Mouse (Mus musculus) G1E (cell line): Measurements from ENCODE around the gene Gnb1l. TPM values are rescaled to one million over a fixed set of nuclear protein-coding genes. Genes with fewer than 3 reads are reported as not detected.

ENCODE experiments used
- ATAC-seq: 2 replicates; pipeline ENCODE4 v1.8.0; 2016; ENCODE audit warnings: mild to moderate bottlenecking; ENCODE audit not compliant: insufficient number of reproducible peaks, poor library complexity, low FRiP score, severe bottlenecking; ENCODE audit errors: extremely low read depth
- DNase-seq: peaks from one replicate; pipeline ENCODE4 v3.0.0; 2012; ENCODE audit warnings: low spot score
- H3K27me3 ChIP-seq: 2 replicates; pipeline ENCODE4 v1.6.1; 2012; ENCODE audit warnings: mild to moderate bottlenecking, low read length, inconsistent platforms; ENCODE audit not compliant: insufficient read depth
- H3K36me3 ChIP-seq: replicated peaks from 2 replicates; pipeline ENCODE3; 2012; ENCODE audit warnings: mild to moderate bottlenecking, inconsistent platforms
- H3K4me1 ChIP-seq: 2 replicates; pipeline ENCODE4 v1.6.1; 2012; ENCODE audit warnings: low read depth, low read length, inconsistent platforms, mixed read lengths; ENCODE audit not compliant: insufficient read depth
- H3K4me3 ChIP-seq: 2 replicates; pipeline ENCODE4 v1.5.1; 2012; ENCODE audit warnings: low read depth, mild to moderate bottlenecking, inconsistent platforms, low read length, moderate library complexity, mixed read lengths
- H3K9me3 ChIP-seq: replicated peaks from 2 replicates; pipeline ENCODE4 v1.6.1; 2012; ENCODE audit warnings: inconsistent platforms
- CTCF ChIP-seq: IDR thresholded peaks from 2 replicates; pipeline ENCODE4 v1.5.1; 2012; ENCODE audit warnings: low read depth, low read length, inconsistent platforms, mixed read lengths
- GATA1 ChIP-seq: IDR thresholded peaks from 2 replicates; pipeline ENCODE4 v1.6.1; 2012; ENCODE audit warnings: borderline replicate concordance, low read length, inconsistent platforms, mixed read lengths
- GATA2 ChIP-seq: IDR thresholded peaks from 2 replicates; pipeline ENCODE4 v1.6.1; 2012; ENCODE audit warnings: low read depth, low read length, inconsistent platforms, borderline replicate concordance
- POLR2AphosphoS5 ChIP-seq: IDR thresholded peaks from 2 replicates; pipeline ENCODE4 v1.6.1; 2012; ENCODE audit warnings: low read depth, low read length, inconsistent platforms; ENCODE audit not compliant: insufficient replicate concordance
- TAL1 ChIP-seq: conservative IDR thresholded peaks from 2 replicates; pipeline ENCODE4 v1.6.1; 2012; ENCODE audit warnings: low read depth, low read length, inconsistent platforms, mixed read lengths
- polyA plus RNA-seq: library from polyadenylated mRNA; stranded (reverse); fragments of >175 nt; gene quantifications from 2 replicates; pipeline ENCODE4 v1.2.3, GENCODE M21; 2012
- total RNA-seq, 2 experiments: library from RNA; stranded (forward) in 1 of 2; stranded (reverse) in 1 of 2; fragments of 200-1000 nt in 1 of 2; fragments of >200 nt in 1 of 2; fragmentation: Nextera tagmentation in 1 of 2; gene quantifications; 2 replicates each; pipeline ENCODE4 v1.2.3; 2014 to 2017

The Gnb1l gene
- total and polyA plus RNA-seq, 3 experiments, result 6.1 to 8.0 (median 7.9) TPM

GRCm38 (mm10) chr16:18586076-18586905 lies 87.8 kb downstream of the Gnb1l start:
- peaks cover 37% of the 10 kb centered on the region; the same call in 1 of the 2 replicates for H3K27me3 ChIP-seq

GRCm38 (mm10) chr16:18586906-18587546 lies 88.5 kb downstream of the Gnb1l start:
- Histone ChIP-seq H3K4me3 (no peak overlapping the region; the same call in 1 of the 2 replicates), H3K27me3 (peaks cover 44% of the 10 kb centered on the region; the same call in 1 of the 2 replicates), H3K4me1 (no peaks in the 10 kb centered on the region), H3K9me3 (peaks cover 34% of the 10 kb centered on the region), H3K36me3 (no peaks in the 10 kb centered on the region)
- ATAC-seq, result no peak
- TF ChIP-seq GATA2 (no peak), CTCF (no peak), GATA1 (no peak), POLR2AphosphoS5 (no peak), TAL1 (no peak)
- DNase-seq, result no peak

More at GRCm38 (mm10) chr16:18586076-18586905, 87.8 kb downstream of the Gnb1l start:
- Histone ChIP-seq H3K4me3 (no peak overlapping the region; the same call in 1 of the 2 replicates), H3K36me3 (no peaks in the 10 kb centered on the region), H3K9me3 (peaks cover 41% of the 10 kb centered on the region), H3K4me1 (no peaks in the 10 kb centered on the region)
- DNase-seq (no peak), ATAC-seq (no peak)
- no peak for TF ChIP-seq GATA1
- TF ChIP-seq CTCF, result no peak
- TF ChIP-seq TAL1, result no peak
- no peak for TF ChIP-seq POLR2AphosphoS5
- TF ChIP-seq GATA2, result no peak

GRCm38 (mm10) chr16:18587847-18588737 lies 89.6 kb downstream of the Gnb1l start:
- no peaks in the 10 kb centered on the region for H3K36me3 ChIP-seq
- no peak for TF ChIP-seq GATA2
- no peak for TF ChIP-seq GATA1
- TF ChIP-seq POLR2AphosphoS5, result no peak
- TF ChIP-seq CTCF, result no peak
- ATAC-seq (no peak), DNase-seq (no peak)
- H3K4me3 ChIP-seq, result no peak overlapping the region
- no peaks in the 10 kb centered on the region for H3K4me1 ChIP-seq
- peaks cover 45% of the 10 kb centered on the region for H3K27me3 ChIP-seq
- peaks cover 23% of the 10 kb centered on the region for H3K9me3 ChIP-seq

- TF ChIP-seq GATA1 (no peak), TAL1 (no peak), POLR2AphosphoS5 (no peak), GATA2 (no peak), CTCF (no peak)
- DNase-seq (no peak), ATAC-seq (no peak)
- Histone ChIP-seq H3K9me3 (peaks cover 22% of the 10 kb centered on the region), H3K4me3 (no peak overlapping the region), H3K27me3 (peaks cover 50% of the 10 kb centered on the region), H3K36me3 (no peaks in the 10 kb centered on the region), H3K4me1 (no peaks in the 10 kb centered on the region)
These were observed 90.2 kb downstream of the Gnb1l start for GRCm38 (mm10) chr16:18588738-18589055.

GRCm38 (mm10) chr16:18589080-18589621 lies 90.6 kb downstream of the Gnb1l start:
- Histone ChIP-seq H3K4me1 (no peaks in the 10 kb centered on the region), H3K36me3 (no peaks in the 10 kb centered on the region), H3K27me3 (peaks cover 50% of the 10 kb centered on the region), H3K9me3 (peaks cover 22% of the 10 kb centered on the region), H3K4me3 (no peak overlapping the region)
- DNase-seq (no peak), ATAC-seq (no peak)
- no peak for TF ChIP-seq CTCF
- TF ChIP-seq POLR2AphosphoS5, result no peak
- TF ChIP-seq TAL1, result no peak
- TF ChIP-seq GATA1, result no peak
- TF ChIP-seq GATA2, result no peak
